Mouse (Mus musculus) spleen, adult 2 months (tissue): ENCODE results near the gene Cacna2d3.

Experiments used
- CTCF ChIP-seq: fragments of 200-500 bp; IDR thresholded peaks from 2 replicates; pipeline ENCODE4 v1.5.1; 2011; ENCODE audit warnings: mild to moderate bottlenecking, inconsistent platforms; ENCODE audit not compliant: insufficient read depth, insufficient read length, insufficient replicate concordance; ENCODE audit errors: extremely low read depth
- POLR2A ChIP-seq: fragments of 200-500 bp; IDR thresholded peaks from 2 replicates; pipeline ENCODE4 v1.6.1; 2011; ENCODE audit warnings: low read depth, low read length, inconsistent platforms

DNA sequence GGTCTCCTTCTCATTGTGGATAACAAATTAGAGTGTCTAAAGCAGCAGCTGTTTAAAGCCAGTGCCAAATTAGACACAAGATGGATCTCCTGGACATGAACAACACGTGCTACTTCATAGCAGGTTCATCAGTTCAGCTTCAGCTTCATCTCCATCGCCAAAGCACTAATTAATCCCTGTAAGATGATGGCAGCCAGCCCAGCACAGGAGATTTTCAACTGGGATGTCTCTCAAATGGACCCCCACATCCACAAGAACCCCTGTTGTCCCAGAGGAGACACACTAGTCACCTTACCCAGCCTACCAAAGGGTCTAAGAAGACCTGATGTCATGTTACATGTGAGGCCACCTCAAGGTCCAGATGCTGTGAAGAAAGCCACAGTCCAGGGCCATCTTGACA, 408.2 kb downstream of the Cacna2d3 start:
- TF ChIP-seq CTCF (no peak), POLR2A (no peak)
